Mouse (Mus musculus) kidney, postnatal 0 days (tissue): Measurements from ENCODE around the gene Rmi2. TPM values are rescaled to one million over a fixed set of nuclear protein-coding genes. Genes with fewer than 3 reads are reported as not detected.

Source experiments
- ATAC-seq: fragments of 200-750 bp; cut with Nextera tagmentation; replicated peaks from 2 replicates; pipeline ENCODE4 v1.8.0; 2017; ENCODE audit warnings: low read depth, moderate number of reproducible peaks, moderate TSS enrichment, moderate library complexity; ENCODE audit not compliant: low FRiP score
- DNase-seq: peaks from one replicate; pipeline ENCODE4 v3.0.0-alpha.2; 2016; ENCODE audit warnings: low spot score
- H3K27ac ChIP-seq: fragments of 300-500 bp; sonication (generic); 2 replicates; pipeline ENCODE4 v1.5.1; 2014; ENCODE audit warnings: mild to moderate bottlenecking
- H3K27me3 ChIP-seq: fragments of 300-500 bp; sonication (generic); 2 replicates; pipeline ENCODE4 v1.6.1; 2014; ENCODE audit warnings: low read length, mixed read lengths; ENCODE audit not compliant: insufficient read depth
- H3K36me3 ChIP-seq: fragments of 300-500 bp; sonication (generic); 2 replicates; pipeline ENCODE4 v1.6.1; 2014; ENCODE audit warnings: low read length, mixed read lengths; ENCODE audit not compliant: insufficient read depth
- H3K4me1 ChIP-seq: fragments of 300-500 bp; sonication (generic); replicated peaks from 2 replicates; pipeline ENCODE4 v1.6.1; 2014; ENCODE audit warnings: antibody characterized with exemption, low read length, mixed read lengths; ENCODE audit not compliant: insufficient read depth
- H3K4me2 ChIP-seq: fragments of 300-500 bp; sonication (generic); 2 replicates; pipeline ENCODE4 v1.6.1; 2014; ENCODE audit warnings: mild to moderate bottlenecking, low read length, moderate library complexity, mixed read lengths
- H3K4me3 ChIP-seq: fragments of 300-500 bp; sonication (generic); replicated peaks from 2 replicates; pipeline ENCODE4 v1.5.1; 2014; ENCODE audit warnings: low read depth, low read length
- H3K9ac ChIP-seq: fragments of 300-500 bp; sonication (generic); 2 replicates; pipeline ENCODE4 v1.6.1; 2014; ENCODE audit warnings: low read depth, low read length
- H3K9me3 ChIP-seq: fragments of 300-500 bp; sonication (generic); replicated peaks from 2 replicates; pipeline ENCODE4 v1.6.1; 2016; ENCODE audit warnings: low read length, inconsistent platforms, mixed read lengths
- CTCF ChIP-seq: IDR thresholded peaks from 2 replicates; pipeline ENCODE4 v1.5.1; 2016; ENCODE audit warnings: antibody characterized with exemption, low read depth, mild to moderate bottlenecking, moderate library complexity
- WGBS: fragments of 180-500 bp; shearing (Covaris S2); extraction: QIAGEN DNeasy Blood & Tissue Kit; methylation state at CpG from one replicate; pipeline ENCODE4 v1.1.7; 2014; 5-methylcytosine and 5-hydroxymethylcytosine counted together
- polyA plus RNA-seq: library from polyadenylated mRNA; unstranded; fragments of >200 nt; fragmentation: Nextera tagmentation; extraction: Ambion mirVana; gene quantifications from 2 replicates; pipeline ENCODE4 v1.2.1, GENCODE M21; 2015

Gene Rmi2
- polyA plus RNA-seq, 1 experiment from 2014 or later: 1.6 TPM

- no peak overlapping the region for H3K4me3 ChIP-seq
- TF ChIP-seq CTCF: no peak
- WGBS: 75% methylated on average over 7 of the region's 7 CpGs
- no peak overlapping the region for H3K4me2 ChIP-seq
- H3K27me3 ChIP-seq: no peaks in the 10 kb centered on the region
- no peaks in the 10 kb centered on the region for H3K4me1 ChIP-seq
- no peaks in the 10 kb centered on the region for H3K9me3 ChIP-seq
- H3K36me3 ChIP-seq: no peaks in the 10 kb centered on the region
- no peak overlapping the region for H3K9ac ChIP-seq
- H3K27ac ChIP-seq: no peak overlapping the region
- DNase-seq (no peak), ATAC-seq (peak; percentile 41; the same call in 1 of the 2 replicates)
Observed at GRCm38 (mm10) chr16:10859726-10860245, 24.9 kb downstream of the Rmi2 start.

GRCm38 (mm10) chr16:10861408-10861807, 26.5 kb downstream of the Rmi2 start:
- Histone ChIP-seq H3K27ac (no peak overlapping the region), H3K9ac (no peak overlapping the region), H3K36me3 (no peaks in the 10 kb centered on the region), H3K9me3 (no peaks in the 10 kb centered on the region), H3K4me1 (no peaks in the 10 kb centered on the region), H3K4me2 (no peak overlapping the region), H3K4me3 (no peak overlapping the region), H3K27me3 (no peaks in the 10 kb centered on the region)
- DNase-seq (no peak), ATAC-seq (no peak)
- no peak for TF ChIP-seq CTCF
- WGBS: 62% methylated on average over 3 of the region's 3 CpGs

DNA sequence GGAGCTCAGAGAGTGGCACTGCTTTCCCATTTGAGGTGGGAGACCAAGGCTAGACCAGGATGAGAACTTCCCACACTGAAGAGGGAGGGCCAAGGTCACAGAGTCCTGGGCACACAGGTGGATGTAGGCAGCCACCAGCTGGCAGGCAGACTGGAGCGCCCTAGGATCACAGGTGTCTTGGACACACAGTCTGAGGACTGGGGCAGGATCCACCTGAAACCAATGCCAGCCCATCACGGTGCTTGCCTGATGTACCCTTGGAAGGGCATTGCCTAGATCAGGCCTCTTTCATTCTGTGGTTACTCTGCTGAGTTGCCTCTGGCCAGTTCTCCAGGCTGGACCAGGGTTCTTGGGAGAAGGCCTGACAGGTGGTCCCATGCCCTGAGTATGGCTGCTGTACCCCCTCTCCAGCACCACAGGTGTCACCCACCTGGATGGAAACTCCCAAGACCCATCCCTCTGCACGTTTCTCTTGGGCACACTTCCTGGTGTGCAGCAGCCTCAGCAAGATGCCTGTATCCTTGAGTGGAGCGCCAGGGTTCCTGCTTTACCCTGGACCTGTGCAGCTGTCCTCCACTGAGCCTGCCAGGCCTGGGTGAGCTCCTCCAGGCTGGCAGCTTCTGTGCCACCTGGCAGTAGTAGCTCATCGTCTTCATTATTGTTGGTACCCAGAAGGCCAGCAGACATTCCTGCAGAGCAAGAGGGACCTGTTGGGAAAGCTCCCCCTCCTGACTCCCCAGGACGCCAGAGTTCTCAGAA, 30.2 kb downstream of the Rmi2 start:
- no peaks in the 10 kb centered on the region for H3K4me1 ChIP-seq
- no peak for DNase-seq
- no peaks in the 10 kb centered on the region for H3K9me3 ChIP-seq
- TF ChIP-seq CTCF: no peak
- no peak for ATAC-seq
- H3K9ac ChIP-seq: no peak overlapping the region
- no peak overlapping the region for H3K27ac ChIP-seq
- 84% methylated on average over 6 of the region's 6 CpGs for WGBS
- no peaks in the 10 kb centered on the region for H3K27me3 ChIP-seq
- H3K4me2 ChIP-seq: no peak overlapping the region
- H3K4me3 ChIP-seq: no peak overlapping the region
- H3K36me3 ChIP-seq: no peaks in the 10 kb centered on the region

GRCm38 (mm10) chr16:10865592-10865987, 30.7 kb downstream of the Rmi2 start:
- Histone ChIP-seq H3K36me3 (no peaks in the 10 kb centered on the region), H3K9ac (no peak overlapping the region), H3K4me3 (no peak overlapping the region), H3K27ac (no peak overlapping the region), H3K4me1 (no peaks in the 10 kb centered on the region), H3K27me3 (no peaks in the 10 kb centered on the region), H3K9me3 (no peaks in the 10 kb centered on the region), H3K4me2 (no peak overlapping the region)
- ATAC-seq (no peak), DNase-seq (no peak)
- no peak for TF ChIP-seq CTCF

GRCm38 (mm10) chr16:10866841-10867240, 32.0 kb downstream of the Rmi2 start:
- no peaks in the 10 kb centered on the region for H3K36me3 ChIP-seq
- 91% methylated on average over 8 of the region's 8 CpGs for WGBS
- H3K9ac ChIP-seq: no peak overlapping the region
- ATAC-seq: no peak
- DNase-seq: no peak
- no peaks in the 10 kb centered on the region for H3K27me3 ChIP-seq
- no peak overlapping the region for H3K27ac ChIP-seq
- H3K4me3 ChIP-seq: no peak overlapping the region
- no peak overlapping the region for H3K4me2 ChIP-seq
- no peaks in the 10 kb centered on the region for H3K9me3 ChIP-seq
- no peak for TF ChIP-seq CTCF
- no peaks in the 10 kb centered on the region for H3K4me1 ChIP-seq

- no peak overlapping the region for H3K4me3 ChIP-seq
- no peak overlapping the region for H3K4me2 ChIP-seq
- WGBS: 80% methylated on average over 2 of the region's 2 CpGs
- no peaks in the 10 kb centered on the region for H3K27me3 ChIP-seq
- no peak for DNase-seq
- no peak for TF ChIP-seq CTCF
- H3K27ac ChIP-seq: no peak overlapping the region
- ATAC-seq: no peak
- no peaks in the 10 kb centered on the region for H3K36me3 ChIP-seq
- H3K9me3 ChIP-seq: no peaks in the 10 kb centered on the region
- no peak overlapping the region for H3K9ac ChIP-seq
- H3K4me1 ChIP-seq: no peaks in the 10 kb centered on the region
Observed at GRCm38 (mm10) chr16:10867501-10867900, 32.6 kb downstream of the Rmi2 start.
